Mouse (Mus musculus) layer of hippocampus, adult 18-20 months (tissue): ENCODE measurements around the gene Ptch2. TPM values are rescaled to one million over a fixed set of nuclear protein-coding genes. Genes with fewer than 3 reads are reported as not detected.

Experiments
- DNase-seq, 2 experiments: peaks; one replicate each; pipeline ENCODE4 v3.0.0; 2022; ENCODE audit warnings: low spot score in 2 of 2
- microRNA-seq, 2 experiments: library from miRNA; unstranded; fragments of <30 nt; microRNA quantifications; one replicate each; pipeline ENCODE4 v1.2.0; 2021
- total RNA-seq, 2 experiments: library from RNA; stranded (reverse); gene quantifications; 2 replicates each; pipeline ENCODE4 v1.2.3; 2021

The Ptch2 gene
- total RNA-seq, 2 experiments from 2014 or later = 1.6 to 1.8 TPM

DNA sequence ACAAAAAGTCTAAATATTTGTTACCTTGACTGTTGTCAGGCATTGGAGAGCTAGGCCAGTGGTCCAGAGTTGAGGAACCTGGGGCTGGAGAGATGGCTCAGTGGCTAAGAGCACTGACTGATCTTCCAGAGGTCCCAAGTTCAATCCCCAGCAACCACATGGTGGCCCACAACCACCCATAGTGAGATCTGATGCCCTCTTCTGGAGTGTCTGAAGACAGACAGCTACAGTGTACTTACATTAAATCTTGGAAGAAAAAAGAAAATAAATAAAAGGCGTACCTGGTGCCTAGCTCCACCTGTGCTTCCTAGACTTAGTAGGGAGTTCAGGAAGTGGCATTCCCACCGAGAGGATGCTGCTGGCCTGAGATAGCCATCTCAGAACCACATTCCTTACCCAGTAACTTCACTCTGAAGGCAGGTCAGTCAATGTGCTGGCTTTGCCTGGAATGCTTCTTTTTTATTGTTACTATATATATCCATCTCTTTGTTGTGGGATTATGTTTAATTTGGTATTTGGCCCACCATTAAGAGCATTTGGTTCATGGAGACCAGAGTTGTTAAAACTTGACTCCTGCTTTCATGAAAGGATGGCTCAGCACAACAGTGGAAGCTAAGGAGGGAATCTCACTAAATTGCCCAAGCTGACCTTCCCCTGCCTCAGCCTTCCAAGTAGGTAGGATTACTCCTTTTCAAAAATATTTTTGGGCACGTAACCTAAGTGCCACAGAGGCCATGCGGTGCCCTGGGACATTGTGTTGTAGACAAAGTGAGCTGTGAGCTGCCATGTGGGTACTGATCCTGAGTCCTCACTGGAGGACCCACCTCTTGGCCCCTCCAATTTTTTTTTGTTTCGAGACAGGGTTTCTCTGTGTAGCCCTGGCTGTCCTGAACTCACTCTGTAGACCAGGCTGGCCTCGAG, 53.7 kb downstream of the Ptch2 start:
- no peak for DNase-seq

GRCm38 (mm10) chr4:117150212-117150733, 54.4 kb downstream of the Ptch2 start:
- DNase-seq = no peak

DNA sequence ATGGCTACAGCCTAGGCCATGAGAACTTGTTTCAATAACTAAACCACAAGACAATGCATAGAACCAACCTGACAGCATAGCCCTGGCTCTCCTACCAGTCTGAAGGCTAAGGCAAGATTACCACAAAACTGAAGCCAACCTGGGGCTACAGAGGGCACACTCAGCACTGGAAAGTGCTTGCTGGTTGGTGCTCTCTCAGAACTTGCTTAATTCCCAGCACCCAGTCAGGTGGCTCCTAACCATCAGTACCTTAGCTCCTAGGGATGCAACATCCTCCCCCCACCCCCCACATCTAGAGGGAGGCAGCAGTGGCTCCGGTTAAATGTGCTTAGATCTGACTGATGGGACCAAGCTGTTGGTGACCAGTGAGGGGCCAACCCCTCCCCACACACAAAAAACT, 55.5 kb downstream of the Ptch2 start:
- DNase-seq = no peak

GRCm38 (mm10) chr4:117152714-117153113, 56.8 kb downstream of the Ptch2 start:
- DNase-seq = no peak

DNA sequence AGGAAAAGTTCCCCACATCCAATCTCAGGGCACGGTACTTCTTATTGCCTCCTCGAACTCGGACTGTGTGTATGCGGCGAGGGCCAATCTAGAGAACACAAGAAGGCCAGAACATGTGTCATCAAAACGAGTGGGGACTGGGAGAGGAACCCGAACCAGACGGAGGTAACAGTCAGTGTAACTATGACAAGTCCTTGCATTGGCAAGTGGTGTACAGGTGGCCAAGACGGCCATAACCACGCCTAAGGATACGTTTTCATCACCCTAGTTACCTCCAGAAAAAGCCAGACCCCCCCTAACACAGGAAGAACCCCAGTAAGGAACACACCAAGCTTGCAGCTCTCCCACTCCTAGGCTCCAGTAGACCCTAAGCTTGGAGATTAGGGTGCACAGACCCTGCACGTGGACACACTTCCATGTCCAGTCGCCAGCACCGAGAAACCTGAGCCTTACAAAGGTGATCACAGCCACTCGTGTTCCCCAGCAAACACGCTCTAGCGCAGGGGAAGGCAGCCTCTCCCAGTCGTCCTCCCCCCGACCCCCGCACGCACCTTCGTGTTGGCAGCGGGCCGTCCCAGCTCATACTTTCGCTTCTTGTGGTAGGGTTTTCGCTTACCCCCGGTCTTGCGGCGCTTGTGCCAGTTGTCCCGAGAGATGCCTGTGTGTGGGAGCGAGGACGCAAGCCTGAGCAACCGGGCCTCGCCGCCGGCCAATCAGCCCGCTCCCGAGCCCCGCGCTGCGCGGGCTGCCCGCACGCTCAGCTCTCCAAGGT, 59.3 kb downstream of the Ptch2 start:
- DNase-seq = no peak

GRCm38 (mm10) chr4:117155792-117156355, 60.0 kb downstream of the Ptch2 start, which contains the start of gene Rps8:
Rps8 (minus strand) TSS chr4:117156243.
- DNase-seq = peak; percentile 86 to 90

DNA sequence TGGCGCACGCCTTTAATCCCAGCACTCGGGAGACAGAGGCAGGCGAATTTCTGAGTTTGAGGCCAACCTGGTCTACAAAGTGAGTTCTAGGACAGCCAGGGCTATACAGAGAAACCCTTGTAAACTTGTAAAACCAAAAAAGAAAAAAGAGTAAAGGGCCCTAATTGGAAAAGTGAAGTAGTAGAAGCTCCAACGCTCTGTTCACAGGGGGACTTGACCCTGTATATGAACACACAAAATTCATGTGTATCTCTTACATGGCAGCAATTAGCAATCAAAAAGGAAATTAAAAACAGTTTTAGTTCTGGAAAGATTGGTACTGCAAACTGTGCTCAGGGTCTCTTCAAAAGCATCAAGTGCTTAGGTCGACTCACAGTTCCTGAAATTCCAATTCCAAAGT, 60.5 kb downstream of the Ptch2 start:
- DNase-seq = no peak

DNA sequence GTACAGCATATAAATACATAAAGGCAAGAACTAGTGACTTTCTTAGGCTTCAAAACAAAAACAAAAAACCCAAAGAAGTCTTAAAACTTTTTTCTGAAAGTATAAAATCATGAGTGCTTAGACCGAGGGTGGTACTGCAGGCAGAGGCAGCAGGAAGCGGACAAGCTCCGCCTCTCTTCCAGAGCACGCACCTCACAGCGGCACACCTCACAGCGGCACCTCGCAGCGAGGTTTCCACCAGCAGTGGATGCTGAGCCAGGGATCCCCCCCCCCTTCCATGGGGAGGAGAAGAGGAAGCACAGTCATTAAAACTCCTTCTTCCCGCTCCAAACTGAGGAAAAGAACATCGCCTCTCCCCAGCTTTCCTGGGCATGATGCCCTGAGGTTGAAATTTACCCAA, 63.8 kb downstream of the Ptch2 start:
- no peak for DNase-seq

- DNase-seq = no peak
These were observed 65.3 kb downstream of the Ptch2 start for GRCm38 (mm10) chr4:117161183-117161582.

Small RNAs within 50 kb of the gene (microRNA-seq; reads per million reads assigned to microRNA genes)
- gene Gm22398 = 0 reads per million in 2 experiments

Other genes with a start within 250 kb of the Ptch2 start
- 10 to 100 TPM; 16.8 to 19.2 TPM for gene Zswim5, start 218.7 kb upstream of the Ptch2 start, total RNA-seq
- 10 to 100 TPM; 61.9 to 69.4 TPM for gene Urod, start 101.7 kb upstream of the Ptch2 start, total RNA-seq
- 10 to 100 TPM; 43.7 to 45.4 TPM for gene Hectd3, start 100.8 kb upstream of the Ptch2 start, total RNA-seq
- gene Eif2b3, start 76.7 kb upstream of the Ptch2 start, total RNA-seq = 10 to 100 TPM; 15.8 to 17.8 TPM
- gene Btbd19, start 29.6 kb downstream of the Ptch2 start, total RNA-seq = 10 to 100 TPM; 13.9 to 16.9 TPM
- 1 to 10 TPM in 1 of 2 experiments, under 1 TPM in 1; 0.46 to 1.1 TPM for gene Tctex1d4, start 30.7 kb downstream of the Ptch2 start, total RNA-seq
- 1 to 10 TPM; 8.7 to 9.2 TPM for gene Plk3, start 37.9 kb downstream of the Ptch2 start, total RNA-seq
- gene Rps8, start 60.2 kb downstream of the Ptch2 start, total RNA-seq = 100 to 1,000 TPM; 576 to 601 TPM
- gene Kif2c, start 86.6 kb downstream of the Ptch2 start, total RNA-seq = under 1 TPM in 1 of 2 experiments, not detected in 1; 0.35 TPM
- 1 to 10 TPM; 5.1 to 6.0 TPM for gene Tmem53, start 155.9 kb downstream of the Ptch2 start, total RNA-seq
- under 1 TPM; 0.57 to 0.86 TPM for gene Armh1, start 156.1 kb downstream of the Ptch2 start, total RNA-seq